ENCODE assay signal across 2 mouse cellular contexts in genomic region chr11:86395100-86395499, GRCm38 (mm10).
TF ChIP-seq lines count a peak whose summit lies in the region.

No protein-coding gene starts in this region.

TF ChIP-seq in CH12.LX, 34 proteins besides CTCF, POLR2A, EP300 and RAD21 (continued from another document):
- TF ChIP-seq SMC3 (IDR thresholded peaks at IDR 0.05; ENCODE audit: low read depth, low read length) (no peak), NRF1 (IDR thresholded peaks at IDR 0.05; ENCODE audit: low read depth, low read length) (no peak), USF2 (conservative IDR thresholded peaks at IDR 0.05; ENCODE audit: low read depth, low read length) (no peak)

TF ChIP-seq in MEL, 35 proteins besides CTCF, POLR2A, EP300 and RAD21 (continued from another document):
- no peak; the same call in 1 of the 2 replicates for TF ChIP-seq ZC3H11A (IDR thresholded peaks at IDR 0.05; ENCODE audit: low read depth, low read length)
- no peak for TF ChIP-seq JUND (IDR thresholded peaks at IDR 0.05; ENCODE audit: low read depth, low read length)
- TF ChIP-seq TCF12 (IDR thresholded peaks at IDR 0.05; ENCODE audit: low read depth, low read length), result peak; percentile 92
- TF ChIP-seq POLR2AphosphoS5 (IDR thresholded peaks at IDR 0.05; ENCODE audit: borderline replicate concordance, low read depth, low read length), result no peak
- peak; percentile 22; the same call in 1 of the 2 replicates for TF ChIP-seq TBP (IDR thresholded peaks at IDR 0.05; ENCODE audit: low read depth, low read length)
- no peak for TF ChIP-seq MEF2A (IDR thresholded peaks at IDR 0.05; ENCODE audit: extremely low read depth, insufficient replicate concordance, low read depth, low read length, poor library complexity, severe bottlenecking)
- no peak for TF ChIP-seq ELF1 (IDR thresholded peaks at IDR 0.05; ENCODE audit: low read depth, low read length)
- no peak for TF ChIP-seq ZMIZ1 (IDR thresholded peaks at IDR 0.05; ENCODE audit: low read depth, low read length)
- TF ChIP-seq POLR2AphosphoS2 (IDR thresholded peaks at IDR 0.05; ENCODE audit: low read length), result no peak
- no peak for TF ChIP-seq NRF1 (IDR thresholded peaks at IDR 0.05; ENCODE audit: insufficient read depth, low read depth, low read length, poor library complexity, severe bottlenecking)
- TF ChIP-seq ZNF384 (IDR thresholded peaks at IDR 0.05; ENCODE audit: low read depth, low read length), result no peak
- no peak for TF ChIP-seq NELFE (IDR thresholded peaks at IDR 0.05; ENCODE audit: low read depth, low read length)
- no peak for TF ChIP-seq CHD1 (IDR thresholded peaks at IDR 0.05; ENCODE audit: low read depth, low read length)
- no peak for TF ChIP-seq CHD2 (IDR thresholded peaks at IDR 0.05; ENCODE audit: low read length)
- TF ChIP-seq GABPA (IDR thresholded peaks at IDR 0.05; ENCODE audit: low read depth, low read length), result no peak
- TF ChIP-seq RCOR1 (IDR thresholded peaks at IDR 0.05; ENCODE audit: low read depth, low read length), result peak; percentile 86
- TF ChIP-seq MYB (IDR thresholded peaks at IDR 0.05; ENCODE audit: low read depth, low read length), result 0 out of 2 replicates have a peak, but pooled peaks have one; percentile 45
- TF ChIP-seq USF1 (IDR thresholded peaks at IDR 0.05; ENCODE audit: low read depth, low read length), result no peak
- TF ChIP-seq UBTF (IDR thresholded peaks at IDR 0.05; ENCODE audit: borderline replicate concordance, insufficient read depth, low read depth, low read length), result no peak
- TF ChIP-seq USF2 (IDR thresholded peaks at IDR 0.05; ENCODE audit: borderline replicate concordance in 1 of 2, insufficient read depth in 1 of 2, low read depth in 1 of 2, low read length in 2 of 2), result no peak
- 0 out of 2 replicates have a peak, but pooled peaks have one; percentile 1 for TF ChIP-seq SMC3 (IDR thresholded peaks at IDR 0.05; ENCODE audit: low read depth, low read length)
